Mouse (Mus musculus) heart, embryonic 14.5 days (tissue): ENCODE data around the gene Rmdn3. TPM values are rescaled to one million over a fixed set of nuclear protein-coding genes. Genes with fewer than 3 reads are reported as not detected.
A peak's percentile ranks its signal among the peaks of the same experiment; 100 is the strongest.

ENCODE experiments used
- ATAC-seq: fragments of 200-750 bp; cut with Nextera tagmentation; 2 replicates; pipeline ENCODE4 v1.8.0; 2017; ENCODE audit warnings: low read depth, moderate TSS enrichment; ENCODE audit not compliant: insufficient number of reproducible peaks, insufficient read depth, low FRiP score
- H3K27ac ChIP-seq, 2 experiments: fragments of 200-500 bp in 1 of 2; fragments of 300-500 bp in 1 of 2; sonication (generic) in 1 of 2; replicated peaks in 1 of 2; 2 replicates each; pipeline ENCODE4 v1.5.1; 2012 to 2014; ENCODE audit warnings: low read depth in 2 of 2, low read length in 2 of 2, control low read depth in 1 of 2, mild to moderate bottlenecking in 1 of 2, mixed read lengths in 1 of 2; ENCODE audit not compliant: control insufficient read depth in 1 of 2, insufficient read depth in 1 of 2
- H3K27me3 ChIP-seq: fragments of 300-500 bp; sonication (generic); 2 replicates; pipeline ENCODE4 v1.6.1; 2014; ENCODE audit warnings: mild to moderate bottlenecking, low read length, control low read depth; ENCODE audit not compliant: control insufficient read depth, insufficient read depth
- H3K36me3 ChIP-seq: fragments of 300-500 bp; sonication (generic); 2 replicates; pipeline ENCODE4 v1.6.1; 2014; ENCODE audit warnings: mild to moderate bottlenecking, control low read depth, low read length, mixed read lengths; ENCODE audit not compliant: control insufficient read depth, insufficient read depth
- H3K4me1 ChIP-seq, 2 experiments: fragments of 200-500 bp in 1 of 2; fragments of 300-500 bp in 1 of 2; sonication (generic) in 1 of 2; 2 replicates each; pipeline ENCODE4 v1.6.1; 2012 to 2014; ENCODE audit warnings: low read length in 2 of 2, control low read depth in 1 of 2, mixed read lengths in 1 of 2; ENCODE audit not compliant: control insufficient read depth in 2 of 2, insufficient read depth in 2 of 2
- H3K4me2 ChIP-seq: fragments of 300-500 bp; sonication (generic); 2 replicates; pipeline ENCODE4 v1.6.1; 2014; ENCODE audit warnings: mild to moderate bottlenecking, low read length
- H3K4me3 ChIP-seq, 2 experiments: fragments of 200-500 bp in 1 of 2; fragments of 300-500 bp in 1 of 2; sonication (generic) in 1 of 2; 2 replicates each; pipeline ENCODE4 v1.5.1; 2012 to 2014; ENCODE audit warnings: low read length in 2 of 2, mild to moderate bottlenecking in 2 of 2, control low read depth in 1 of 2, low read depth in 1 of 2, moderate library complexity in 1 of 2; ENCODE audit not compliant: control insufficient read depth in 1 of 2, insufficient read depth in 1 of 2
- H3K9ac ChIP-seq: fragments of 300-500 bp; sonication (generic); 2 replicates; pipeline ENCODE4 v1.6.1; 2014; ENCODE audit warnings: mild to moderate bottlenecking, low read length
- H3K9me3 ChIP-seq: fragments of 300-500 bp; sonication (generic); 2 replicates; pipeline ENCODE4 v1.6.1; 2016; ENCODE audit warnings: low read length, control low read depth; ENCODE audit not compliant: control insufficient read depth
- WGBS: fragments of 180-500 bp; shearing (Covaris S2); extraction: QIAGEN DNeasy Blood & Tissue Kit; methylation state at CpG from one replicate; pipeline ENCODE4 v1.1.7; 2014; 5-methylcytosine and 5-hydroxymethylcytosine counted together
- polyA plus RNA-seq: library from polyadenylated mRNA; unstranded; fragments of >200 nt; fragmentation: Nextera tagmentation; extraction: Ambion mirVana; gene quantifications from 2 replicates; pipeline ENCODE4 v1.2.1, GENCODE M21; 2014

Gene Rmdn3
- polyA plus RNA-seq, 1 experiment from 2014 or later: 23.7 TPM

DNA sequence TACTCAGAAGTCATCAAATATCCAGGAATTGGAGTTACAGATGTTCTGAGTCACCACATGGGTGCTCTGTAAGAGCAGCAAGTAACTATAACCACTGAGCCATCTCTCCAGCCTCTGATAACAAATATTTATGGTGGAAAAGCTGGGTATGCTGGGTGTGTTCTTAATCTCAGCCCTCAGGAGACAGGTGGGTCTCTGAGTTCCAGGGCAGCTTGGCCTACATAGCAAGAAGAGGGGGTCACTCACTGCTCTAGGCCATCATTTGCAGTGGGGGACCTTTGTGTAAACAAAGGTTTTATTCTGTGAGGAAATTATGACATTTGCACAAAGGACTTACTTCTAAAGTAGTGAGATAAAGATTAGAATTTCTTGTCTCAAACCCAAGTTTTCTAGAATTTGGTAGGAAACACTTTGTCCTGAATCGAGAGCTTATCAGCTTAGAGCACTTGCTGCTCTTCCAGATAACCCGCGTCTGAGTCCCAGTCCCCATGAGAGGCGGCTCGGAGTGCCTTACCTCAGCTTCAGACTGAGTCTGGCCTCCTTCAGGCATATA lies 20.4 kb downstream of the Rmdn3 start:
- Histone ChIP-seq H3K4me3 (no peak overlapping the region), H3K9me3 (no peaks in the 10 kb centered on the region), H3K4me2 (no peak overlapping the region), H3K36me3 (peaks cover 87% of the 10 kb centered on the region), H3K27me3 (no peaks in the 10 kb centered on the region), H3K4me1 (no peaks in the 10 kb centered on the region), H3K9ac (no peak overlapping the region), H3K27ac (no peak overlapping the region)
- WGBS: 19% methylated on average over 5 of the region's 5 CpGs
- no peak for ATAC-seq

DNA sequence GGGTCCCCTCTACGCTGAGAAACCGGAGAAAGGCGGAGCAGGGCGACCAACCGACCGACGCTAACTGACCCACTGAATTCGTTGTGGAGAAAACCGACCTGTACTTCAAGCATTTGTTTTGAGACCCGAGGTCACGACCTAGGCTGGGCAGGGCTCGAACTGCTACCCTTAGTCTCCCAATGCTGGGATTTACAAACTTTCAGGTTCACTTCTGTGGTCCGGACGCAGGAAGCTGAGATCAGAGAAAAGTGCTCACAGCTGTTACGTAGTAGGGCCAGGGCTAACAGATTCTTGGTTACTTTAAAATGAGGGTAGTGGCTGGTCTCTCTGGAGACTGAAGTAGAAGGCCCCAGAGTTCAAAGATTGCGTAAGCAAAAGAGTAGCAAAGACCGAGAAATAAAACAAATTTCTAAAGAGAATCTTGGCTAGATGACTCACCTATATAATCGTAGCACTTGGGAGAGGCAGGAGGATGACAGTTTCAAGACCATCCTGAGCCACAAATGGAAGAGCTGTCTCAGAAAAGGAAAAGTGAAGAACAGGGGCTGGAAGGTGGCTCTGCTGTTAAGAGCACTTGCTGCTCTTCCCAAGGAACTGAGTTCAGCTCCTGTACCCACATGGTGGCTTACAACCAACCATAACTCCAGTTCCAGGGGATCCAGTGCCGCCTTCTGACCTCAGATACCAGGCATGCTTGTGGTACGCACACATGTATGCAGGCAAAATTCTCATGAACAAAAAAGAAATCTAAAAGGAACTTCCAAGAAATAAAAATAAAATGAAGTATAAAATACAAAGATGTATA lies 43.5 kb downstream of the Rmdn3 start:
- H3K9me3 ChIP-seq: no peaks in the 10 kb centered on the region
- 12% methylated on average over 20 of the region's 20 CpGs for WGBS
- no peaks in the 10 kb centered on the region for H3K27me3 ChIP-seq
- no peak overlapping the region for H3K27ac ChIP-seq
- H3K4me1 ChIP-seq: peaks cover 2 to 14% of the 10 kb centered on the region in 2 experiments; a peak in 3 of 4 replicates
- peak overlapping the region; percentile 79 for H3K9ac ChIP-seq
- no peak for ATAC-seq
- H3K36me3 ChIP-seq: peaks cover 21% of the 10 kb centered on the region
- H3K4me3 ChIP-seq: peak overlapping the region; percentile 79 to 88
- H3K4me2 ChIP-seq: peak overlapping the region; percentile 97

DNA sequence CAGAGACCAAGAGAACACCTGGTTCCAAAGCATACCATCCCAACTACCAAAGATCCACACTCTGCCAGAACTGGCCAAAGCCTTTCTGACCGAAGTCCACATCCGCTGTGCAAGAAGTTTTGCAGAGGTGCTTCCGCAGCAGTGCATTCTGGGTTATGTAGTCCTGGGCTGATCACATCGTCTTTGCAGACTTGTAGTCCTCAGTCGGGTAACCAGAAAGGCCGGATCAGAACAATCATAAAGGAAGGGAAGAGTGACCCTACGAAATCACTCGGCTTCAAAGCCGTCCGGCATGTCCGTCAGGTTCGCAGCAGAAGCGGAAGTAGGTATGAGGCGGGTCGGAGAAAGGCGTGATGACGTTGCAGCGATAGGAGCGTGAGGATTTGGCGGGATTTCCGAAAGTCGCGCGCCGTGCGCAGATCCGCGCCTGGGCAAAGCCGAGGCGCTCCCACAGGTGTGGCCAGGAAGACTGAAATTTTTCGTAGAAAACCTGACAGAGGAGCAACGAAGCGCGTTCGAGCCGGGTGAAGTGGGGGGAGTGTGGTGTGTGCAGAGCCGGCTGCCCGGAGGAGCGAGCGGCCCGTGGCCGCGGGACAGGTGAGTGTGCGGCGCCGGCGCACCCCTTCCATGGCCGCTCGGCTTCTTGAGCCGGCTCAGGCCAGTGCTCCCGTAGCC lies 44.3 kb downstream of the Rmdn3 start, which contains the start of gene Rad51:
TSS of gene Rad51 (plus strand) at position 356 of the 675 bp plus-strand sequence.
- Histone ChIP-seq H3K4me2 (peak within 1 kb of the TSS; percentile 97), H3K36me3 (peaks cover 16% of the 10 kb centered on the region), H3K9me3 (no peaks in the 10 kb centered on the region), H3K27ac (peak within 1 kb of the TSS; percentile 90 to 92), H3K27me3 (no peaks in the 10 kb centered on the region), H3K9ac (peak within 1 kb of the TSS; percentile 79), H3K4me1 (peaks cover 2 to 14% of the 10 kb centered on the region in 2 experiments; a peak in 3 of 4 replicates), H3K4me3 (peak within 1 kb of the TSS; percentile 79 to 88)
- peak; percentile 81 for ATAC-seq
- WGBS: under 1% methylated on average over 51 of the region's 51 CpGs

DNA sequence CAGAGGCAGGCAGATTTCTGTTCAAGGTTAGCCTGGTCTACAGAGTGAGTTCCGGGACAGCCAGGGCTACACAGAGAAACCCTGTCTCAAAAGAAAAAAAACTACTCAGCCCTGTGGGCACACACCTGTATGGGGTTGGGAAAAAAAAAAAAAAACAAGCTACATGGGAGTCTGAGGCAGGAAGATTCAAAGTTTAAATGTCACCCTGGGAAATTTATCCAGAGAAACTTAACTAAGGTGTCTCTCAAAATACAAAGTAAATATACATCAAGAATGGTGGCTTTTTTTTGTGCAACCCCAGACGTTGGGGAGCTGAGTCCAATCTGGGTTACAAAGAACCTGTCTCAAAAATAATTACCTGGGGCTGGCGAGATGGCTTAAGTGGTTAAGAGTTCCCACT lies 45.8 kb downstream of the Rmdn3 start:
- no peaks in the 10 kb centered on the region for H3K9me3 ChIP-seq
- no peak for ATAC-seq
- H3K27me3 ChIP-seq: no peaks in the 10 kb centered on the region
- H3K27ac ChIP-seq: no peak overlapping the region
- H3K4me1 ChIP-seq: peaks cover 2 to 14% of the 10 kb centered on the region in 2 experiments; a peak in 3 of 4 replicates
- H3K4me3 ChIP-seq: no peak overlapping the region
- no peak overlapping the region for H3K4me2 ChIP-seq
- no peak overlapping the region for H3K9ac ChIP-seq
- WGBS: 85% methylated on average over 3 of the region's 3 CpGs
- H3K36me3 ChIP-seq: peaks cover 13% of the 10 kb centered on the region; the same call in 1 of the 2 replicates

DNA sequence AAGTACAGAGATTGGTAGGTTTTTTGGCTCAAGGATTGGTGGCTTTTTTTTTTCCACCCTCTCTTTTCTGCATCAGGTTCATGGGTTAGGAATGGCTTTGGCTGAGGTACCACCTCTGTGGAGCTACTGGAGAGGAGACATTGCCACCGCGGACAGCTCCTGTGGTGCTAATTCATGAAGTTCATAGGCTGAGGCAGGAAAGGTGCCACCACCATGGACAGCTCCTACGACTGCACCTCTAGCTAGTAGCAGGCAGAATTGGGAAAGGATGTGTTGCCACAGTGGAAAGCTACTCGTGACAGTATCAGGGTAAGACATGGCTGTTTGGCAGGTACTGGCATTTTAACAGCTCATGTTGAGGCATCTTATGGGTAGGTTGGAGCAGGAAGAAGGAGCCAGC lies 48.3 kb downstream of the Rmdn3 start:
- H3K27me3 ChIP-seq: no peaks in the 10 kb centered on the region
- peaks cover 2 to 7% of the 10 kb centered on the region in 2 experiments; a peak in 3 of 4 replicates for H3K4me1 ChIP-seq
- no peaks in the 10 kb centered on the region for H3K9me3 ChIP-seq
- H3K4me2 ChIP-seq: no peak overlapping the region
- no peak overlapping the region for H3K27ac ChIP-seq
- peaks cover 27% of the 10 kb centered on the region for H3K36me3 ChIP-seq
- no peak for ATAC-seq
- H3K4me3 ChIP-seq: no peak overlapping the region
- no peak overlapping the region for H3K9ac ChIP-seq
- 33% methylated on average over 4 of the region's 4 CpGs for WGBS

DNA sequence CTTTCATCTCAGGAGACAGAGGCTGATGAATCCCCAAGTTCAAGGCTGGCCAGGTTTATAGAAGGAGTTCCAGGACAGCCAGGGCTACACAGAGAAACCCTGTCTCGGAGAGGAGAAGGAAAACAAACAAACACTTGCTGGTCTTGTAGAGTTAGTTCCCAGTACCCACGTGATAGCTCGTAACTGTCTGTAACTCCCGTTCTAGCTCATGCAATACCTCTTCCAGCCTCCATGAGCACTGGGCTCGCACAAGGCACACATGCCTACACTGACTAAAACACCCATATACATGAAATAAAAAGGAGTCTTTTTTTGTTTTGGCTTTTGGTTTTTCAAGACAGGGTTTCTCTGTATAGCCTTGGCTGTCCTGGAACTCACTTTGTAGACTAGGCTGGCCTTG lies 50.3 kb downstream of the Rmdn3 start:
- H3K9me3 ChIP-seq: no peaks in the 10 kb centered on the region
- ATAC-seq: no peak
- no peaks in the 10 kb centered on the region for H3K27me3 ChIP-seq
- H3K9ac ChIP-seq: no peak overlapping the region
- no peak overlapping the region for H3K4me3 ChIP-seq
- no peaks in the 10 kb centered on the region for H3K4me1 ChIP-seq
- H3K36me3 ChIP-seq: peaks cover 47% of the 10 kb centered on the region
- H3K4me2 ChIP-seq: no peak overlapping the region
- WGBS: 73% methylated on average over 5 of the region's 5 CpGs
- H3K27ac ChIP-seq: no peak overlapping the region

DNA sequence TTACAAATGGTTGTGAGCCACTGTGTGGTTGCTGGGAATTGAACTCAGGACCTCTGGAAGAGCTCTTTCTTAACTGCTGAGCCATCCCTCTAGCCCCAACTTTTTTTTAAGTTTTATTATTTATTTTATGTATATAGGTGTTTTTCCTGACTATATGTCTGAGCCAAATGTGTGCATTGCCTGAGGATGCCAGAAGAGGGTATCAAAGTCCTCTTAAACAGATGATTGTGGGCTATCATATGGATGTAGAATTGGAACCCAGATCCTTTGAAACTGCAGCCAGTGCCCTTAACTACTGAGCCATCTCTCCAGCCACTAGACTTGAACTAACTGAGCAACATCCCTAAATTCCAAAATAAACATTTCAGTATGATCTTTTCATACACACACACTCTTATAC lies 55.3 kb downstream of the Rmdn3 start:
- no peak overlapping the region for H3K4me2 ChIP-seq
- H3K36me3 ChIP-seq: peaks cover 71% of the 10 kb centered on the region
- no peak overlapping the region for H3K27ac ChIP-seq
- H3K9me3 ChIP-seq: no peaks in the 10 kb centered on the region
- no peak overlapping the region for H3K9ac ChIP-seq
- no peak overlapping the region for H3K4me3 ChIP-seq
- H3K27me3 ChIP-seq: no peaks in the 10 kb centered on the region
- H3K4me1 ChIP-seq: no peaks in the 10 kb centered on the region
- no peak for ATAC-seq
